Mouse (Mus musculus) cerebellum, adult 8-10 months (tissue): ENCODE measurements around the gene Otud6a.
"Not testable (repeated sequence)": the region's sequence is repeated elsewhere in the genome, so short reads cannot be mapped to it uniquely, and the experiment has no call there.

Experiments
- DNase-seq: peaks from one replicate; pipeline ENCODE4 v3.0.0; 2022

The Otud6a gene

GRCm38 (mm10) chrX:100428693-100429092 lies at the start of gene Otud6a:
TSS of gene Otud6a (plus strand) at chrX:100429013.
- no peak for DNase-seq

- DNase-seq: peak; percentile 6
Measured at GRCm38 (mm10) chrX:100389887-100390286, 38.9 kb upstream of the Otud6a start.

- no peak for DNase-seq
Measured at GRCm38 (mm10) chrX:100392304-100392703, 36.5 kb upstream of the Otud6a start.

- no peak for DNase-seq
Measured at GRCm38 (mm10) chrX:100394223-100394861, 34.5 kb upstream of the Otud6a start.

GRCm38 (mm10) chrX:100395026-100395425 lies 33.8 kb upstream of the Otud6a start:
- no peak for DNase-seq

GRCm38 (mm10) chrX:100400900-100401299 lies 27.9 kb upstream of the Otud6a start:
- DNase-seq: no peak

GRCm38 (mm10) chrX:100401657-100402056 lies 27.2 kb upstream of the Otud6a start:
- no peak for DNase-seq

GRCm38 (mm10) chrX:100409245-100409644 lies 19.6 kb upstream of the Otud6a start:
- DNase-seq: no peak

- no peak for DNase-seq
Measured at GRCm38 (mm10) chrX:100432311-100432710, 3.5 kb downstream of the Otud6a start.

GRCm38 (mm10) chrX:100442617-100443016 lies 13.8 kb downstream of the Otud6a start, which contains the start of gene Awat2:
TSS of gene Awat2 (minus strand) at chrX:100442717.
- DNase-seq: not testable (repeated sequence)

- DNase-seq: no peak
Measured at GRCm38 (mm10) chrX:100443532-100443931, 14.7 kb downstream of the Otud6a start.

- no peak for DNase-seq
Measured at GRCm38 (mm10) chrX:100468047-100468446, 39.2 kb downstream of the Otud6a start.

GRCm38 (mm10) chrX:100470126-100470525 lies 41.3 kb downstream of the Otud6a start:
- no peak for DNase-seq

GRCm38 (mm10) chrX:100471491-100471890 lies 42.7 kb downstream of the Otud6a start:
- DNase-seq: no peak

- DNase-seq: no peak
Measured at GRCm38 (mm10) chrX:100475569-100476223, 46.9 kb downstream of the Otud6a start.
